Mouse (Mus musculus) T-helper 17 cell (primary cell): ENCODE results near the gene Rtkn.

Source experiments
- in situ Hi-C, 2 experiments: fragments of 300-600 bp; cut with MboI, MseI; formaldehyde crosslinking; loops; 1 replicate in 1 of 2; 2 replicates in 1 of 2; pipeline ENCODE4 v1.15.1; 2025; ENCODE audit warnings: high pct_unique_total_duplicates in 2 of 2

The Rtkn gene

DNA sequence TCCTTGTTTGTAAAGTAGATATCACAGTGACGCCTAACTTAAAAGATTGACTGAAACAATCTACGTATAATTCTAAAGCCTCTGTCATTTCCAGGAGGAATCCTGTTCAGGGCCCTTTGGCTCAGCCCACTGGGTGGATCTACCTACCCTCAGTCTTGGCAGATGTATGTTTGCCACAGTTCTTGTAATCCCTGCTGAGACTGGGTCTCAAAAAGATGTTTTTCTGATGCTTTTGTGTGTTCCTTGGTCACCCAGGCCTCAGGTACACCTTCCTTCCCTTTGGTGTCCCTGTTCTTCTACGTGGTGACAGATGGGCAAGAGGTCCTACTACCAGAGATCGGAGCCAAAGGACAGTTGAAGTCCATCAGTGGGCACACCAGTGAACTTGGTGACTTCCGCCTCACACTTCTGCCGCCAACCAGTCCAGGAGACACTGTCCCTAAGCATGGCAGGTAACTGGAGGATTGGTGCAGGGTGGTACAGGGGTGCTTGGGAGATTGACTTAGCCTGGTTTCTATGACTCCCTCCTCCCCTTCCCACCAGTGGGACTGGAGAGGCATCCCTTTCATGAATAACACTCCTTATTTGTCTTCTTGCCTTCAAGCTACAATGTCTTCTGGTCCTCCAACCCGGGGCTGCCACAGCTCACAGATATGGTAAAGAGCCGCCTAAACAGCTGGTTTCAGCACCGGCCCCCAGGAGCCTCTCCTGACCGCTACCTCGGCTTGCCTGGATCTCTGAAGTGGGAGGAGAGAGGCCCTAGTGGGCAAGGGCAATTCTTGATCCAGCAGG is 18.7 kb upstream of the Rtkn start:
- in situ Hi-C loops, result loop anchor here in 1 of 2 experiments (5.0 to 10.0 kb wide), 2 partner anchors 44 to 878 kb away; partner anchors contain the start of gene Tlx2

DNA sequence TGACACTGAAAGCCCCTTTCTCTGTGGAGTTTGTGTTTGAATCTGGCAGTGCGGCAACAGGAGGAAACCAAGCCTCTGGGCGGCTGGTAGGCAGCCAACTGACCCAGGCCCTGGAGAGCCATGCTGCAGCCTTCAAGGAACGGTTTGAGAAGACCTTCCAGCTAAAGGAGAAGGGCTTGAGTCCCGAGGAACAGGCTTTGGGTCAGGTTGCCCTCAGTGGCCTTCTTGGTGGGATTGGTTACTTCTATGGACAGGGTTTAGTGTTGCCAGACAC is 18.2 kb upstream of the Rtkn start:
- in situ Hi-C loops, result loop anchor here in 1 of 2 experiments (5.0 to 10.0 kb wide), 2 partner anchors 45 to 878 kb away; partner anchors contain the start of gene Tlx2

DNA sequence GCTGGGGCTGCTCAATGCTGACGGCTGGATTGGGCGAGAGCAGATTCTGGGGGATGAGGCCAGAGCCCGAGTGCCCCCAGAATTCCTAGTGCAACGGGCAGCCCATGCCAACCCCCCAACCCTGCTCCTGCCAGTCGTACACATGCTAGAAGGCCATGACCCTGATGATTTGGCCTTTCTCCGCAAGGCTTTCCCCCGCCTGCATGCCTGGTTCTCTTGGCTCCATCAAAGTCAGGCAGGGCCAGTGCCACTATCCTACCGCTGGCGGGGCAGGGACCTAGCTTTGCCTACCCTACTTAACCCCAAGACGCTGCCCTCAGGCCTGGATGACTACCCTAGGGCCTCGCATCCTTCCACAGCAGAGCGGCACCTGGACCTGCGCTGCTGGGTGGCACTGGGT is 17.6 kb upstream of the Rtkn start:
- in situ Hi-C loops, result loop anchor here in 1 of 2 experiments (5.0 to 10.0 kb wide), 2 partner anchors 45 to 877 kb away; partner anchors contain the start of gene Tlx2

DNA sequence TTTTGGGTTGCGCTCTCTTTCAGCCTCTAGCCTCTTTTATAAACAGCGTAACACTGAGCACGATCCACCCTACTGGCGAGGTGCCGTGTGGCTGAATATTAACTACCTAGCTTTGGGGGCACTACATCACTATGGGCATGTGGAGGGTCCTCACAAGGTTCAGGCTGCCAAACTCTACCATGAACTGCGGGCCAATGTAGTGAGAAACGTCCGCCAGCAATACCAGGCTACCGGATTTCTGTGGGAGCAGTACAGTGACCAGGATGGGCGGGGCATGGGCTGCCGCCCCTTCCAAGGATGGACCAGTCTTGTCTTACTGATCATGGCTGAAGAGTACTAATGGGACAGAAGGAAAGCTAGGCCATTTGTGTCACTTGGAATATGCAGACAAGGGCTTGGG is 16.9 kb upstream of the Rtkn start:
- in situ Hi-C loops, result loop anchor here in 1 of 2 experiments (5.0 to 10.0 kb wide), 2 partner anchors 46 to 876 kb away; partner anchors contain the start of gene Tlx2

DNA sequence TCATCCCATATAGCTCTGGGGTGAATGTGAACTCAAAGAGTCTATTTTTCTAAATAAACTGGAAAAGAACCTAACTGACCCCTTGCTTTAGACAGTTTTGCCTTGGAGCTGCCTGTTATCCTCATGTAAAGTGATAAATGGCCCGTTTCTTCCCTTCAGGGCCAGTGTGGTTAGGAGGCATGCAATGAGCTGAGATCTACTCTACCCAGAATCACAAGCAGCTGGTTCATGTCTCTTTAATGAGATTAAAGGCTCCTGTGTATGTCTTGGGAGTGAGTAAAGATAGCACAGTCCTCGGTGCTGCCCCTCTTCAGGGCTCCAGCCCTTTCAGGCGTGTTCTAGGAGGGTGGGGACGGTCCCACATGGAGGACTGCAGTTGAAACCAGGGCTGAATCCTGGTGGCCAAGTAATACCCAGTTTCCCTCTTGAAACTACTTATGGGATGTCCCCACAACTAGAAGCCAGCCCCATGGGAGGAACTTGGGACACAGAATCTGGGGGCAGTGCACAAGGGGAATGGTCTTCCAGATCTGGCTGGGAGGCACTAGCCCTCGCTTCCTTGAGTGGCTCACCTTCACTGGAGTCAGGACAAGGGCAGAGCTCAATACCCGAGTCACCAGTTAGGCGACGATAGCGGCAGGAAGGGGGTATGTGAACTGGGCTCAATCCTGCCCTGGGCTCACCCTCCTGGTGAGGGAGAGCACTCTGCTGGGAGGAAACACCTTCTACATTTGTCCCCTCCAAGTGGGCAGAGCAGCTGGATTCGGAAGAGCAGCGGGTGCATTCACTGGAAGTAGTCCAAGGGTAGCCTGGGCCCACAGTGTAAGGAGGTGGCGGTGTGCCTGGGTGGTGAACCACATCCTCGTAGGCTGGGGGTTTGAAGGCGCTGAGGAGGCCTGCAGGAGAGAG is 16.2 kb upstream of the Rtkn start:
- in situ Hi-C loops, result loop anchor here in 1 of 2 experiments (5.0 to 10.0 kb wide), 2 partner anchors 47 to 876 kb away; partner anchors contain the start of gene Tlx2

DNA sequence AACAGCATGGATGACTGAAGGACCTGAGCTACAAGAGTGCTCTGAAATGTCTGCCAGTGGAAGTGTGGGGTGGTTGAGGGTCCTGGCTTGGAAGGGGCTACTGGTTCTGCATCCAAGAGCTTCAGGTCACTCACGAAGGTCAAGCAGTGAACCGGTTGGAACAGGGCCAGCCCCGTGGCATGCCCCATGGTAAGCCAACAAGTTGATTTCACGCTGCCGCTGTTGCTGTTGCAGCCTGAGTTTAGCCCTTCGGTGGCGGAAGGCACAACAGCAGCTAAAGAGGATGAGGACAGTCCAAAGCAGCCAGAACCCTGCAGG is 15.6 kb upstream of the Rtkn start:
- in situ Hi-C loops, result loop anchor here in 1 of 2 experiments (5.0 to 10.0 kb wide), 2 partner anchors 47 to 875 kb away; partner anchors contain the start of gene Tlx2

DNA sequence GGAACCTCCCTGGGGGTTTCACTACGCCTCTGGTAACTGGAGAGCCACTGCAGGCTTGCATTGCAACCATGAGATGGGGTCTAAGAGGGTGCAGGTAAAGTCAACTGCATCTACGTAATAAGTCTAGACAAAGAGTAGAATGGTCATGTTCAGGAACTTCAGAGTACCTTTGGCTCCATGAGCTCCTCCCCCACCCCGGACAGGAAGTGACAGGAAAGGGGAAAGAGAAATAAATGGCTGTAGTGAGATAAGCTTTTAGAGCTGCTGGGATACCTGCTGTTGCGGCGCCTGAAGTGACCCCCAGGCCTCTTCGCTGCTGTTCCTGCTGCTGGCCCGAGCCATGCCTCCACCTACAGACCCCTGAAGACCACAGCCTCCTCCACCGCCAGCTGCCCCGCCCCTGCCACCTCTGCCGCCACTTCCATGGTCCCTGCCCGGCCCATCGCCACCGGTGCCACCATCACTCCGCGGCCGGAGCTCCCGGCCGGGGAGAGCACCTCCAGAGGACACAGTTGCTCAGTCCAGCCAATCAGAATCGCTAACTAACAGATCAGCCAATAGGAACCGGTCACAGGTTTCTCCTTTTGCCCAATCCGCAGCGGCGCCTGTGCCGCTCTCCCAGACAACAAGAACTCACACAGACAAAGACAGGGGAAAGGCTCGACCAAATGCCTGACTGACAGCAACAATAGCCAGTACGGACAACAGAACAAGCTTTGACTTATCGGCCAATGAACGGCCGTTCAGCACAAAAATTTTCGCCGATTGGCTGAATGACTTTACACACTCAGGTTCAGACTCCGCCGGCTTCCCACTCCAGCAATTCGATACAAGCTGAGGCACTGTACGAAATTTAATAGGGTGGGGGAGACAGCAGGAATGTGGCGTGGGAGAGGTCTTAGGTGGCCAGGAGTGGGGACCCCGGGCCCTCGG is 14.1 kb upstream of the Rtkn start, which contains the start of gene Wbp1:
TSS of gene Wbp1 (minus strand) at position 630 of the 933 bp plus-strand sequence.
- in situ Hi-C loops, result no loop called here

DNA sequence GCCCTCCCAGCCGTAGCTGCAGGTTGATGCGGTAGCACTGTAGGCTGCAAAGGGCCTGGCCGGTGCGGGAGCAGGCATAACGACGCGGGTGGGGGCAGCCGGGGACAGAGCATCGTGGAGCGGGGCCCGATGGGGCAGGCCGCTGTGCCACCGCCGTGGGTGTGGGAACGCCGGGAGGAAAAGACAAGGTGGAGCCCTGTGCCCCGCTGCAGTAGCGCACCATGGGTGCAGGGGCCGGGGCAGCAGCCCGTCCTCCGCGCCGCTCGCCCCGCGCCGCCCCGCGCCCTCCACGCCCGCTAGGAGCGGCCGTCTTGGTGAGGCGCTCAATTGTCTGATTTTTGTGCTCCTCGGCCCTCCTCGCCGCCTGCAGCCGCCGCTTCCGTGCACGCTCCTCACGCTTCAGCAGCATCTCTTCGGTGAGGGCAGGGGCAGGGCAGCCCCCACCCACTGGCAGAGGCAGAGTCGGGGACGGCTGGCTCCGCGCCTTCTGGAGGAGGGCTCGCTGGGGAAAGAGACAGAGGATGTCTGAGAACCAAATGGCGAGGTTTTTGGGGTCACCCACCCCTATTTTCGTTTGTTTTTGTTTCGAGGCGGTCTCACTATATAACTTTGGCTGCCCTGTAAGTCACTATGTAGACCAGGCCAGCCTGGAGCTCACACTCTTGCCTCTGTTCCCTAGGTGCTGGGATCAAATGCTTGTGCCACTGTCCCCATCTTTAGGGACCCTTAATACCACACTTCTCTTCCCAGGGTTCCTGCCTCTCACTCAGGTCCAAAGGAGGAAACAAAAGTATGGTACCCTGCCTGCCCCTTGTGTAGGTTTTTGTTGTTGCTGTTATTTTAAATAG is 13.2 kb upstream of the Rtkn start:
- in situ Hi-C loops, result no loop called here

DNA sequence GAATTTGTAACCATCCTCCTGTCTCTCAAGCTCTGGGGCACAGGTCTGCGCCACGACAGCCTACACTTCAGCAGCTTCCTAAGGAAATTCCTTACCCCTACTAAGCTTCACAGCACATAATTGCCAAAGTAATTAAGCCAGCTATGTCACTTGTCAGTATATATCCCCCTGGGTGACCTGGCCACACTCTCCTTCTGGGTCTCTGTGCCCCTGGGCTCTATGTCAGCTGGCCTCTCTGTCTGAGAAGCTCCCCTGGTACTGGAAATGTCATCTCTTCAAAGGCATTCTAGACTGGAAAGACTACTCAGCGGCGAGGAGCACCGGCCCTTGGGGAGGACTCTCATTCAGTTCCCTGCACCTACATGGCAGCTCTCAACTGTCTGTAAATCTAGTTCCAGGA is 12.3 kb upstream of the Rtkn start:
- in situ Hi-C loops, result no loop called here

DNA sequence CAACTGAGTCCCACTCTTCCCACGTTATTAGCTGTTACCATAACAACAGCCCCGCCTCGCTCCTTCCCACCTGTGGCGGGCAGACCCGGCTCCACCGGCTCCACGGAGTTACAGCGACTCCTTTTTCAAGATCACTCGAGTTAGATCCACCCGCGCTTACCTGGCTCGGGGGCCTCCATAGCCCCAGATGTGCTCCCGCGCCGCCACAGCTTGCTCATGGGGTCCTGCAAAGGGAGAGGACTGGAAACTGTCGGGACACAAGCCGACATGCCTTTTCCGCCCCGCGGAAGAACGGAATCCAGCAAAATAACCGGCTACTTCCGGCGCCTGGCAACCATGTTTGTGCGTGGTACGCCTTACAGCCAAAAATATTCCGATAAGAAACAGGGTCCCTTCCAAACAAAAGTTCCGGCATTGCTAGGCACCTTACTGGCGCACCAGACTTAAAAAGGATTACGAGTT is 10.4 kb upstream of the Rtkn start:
- in situ Hi-C loops, result no loop called here

DNA sequence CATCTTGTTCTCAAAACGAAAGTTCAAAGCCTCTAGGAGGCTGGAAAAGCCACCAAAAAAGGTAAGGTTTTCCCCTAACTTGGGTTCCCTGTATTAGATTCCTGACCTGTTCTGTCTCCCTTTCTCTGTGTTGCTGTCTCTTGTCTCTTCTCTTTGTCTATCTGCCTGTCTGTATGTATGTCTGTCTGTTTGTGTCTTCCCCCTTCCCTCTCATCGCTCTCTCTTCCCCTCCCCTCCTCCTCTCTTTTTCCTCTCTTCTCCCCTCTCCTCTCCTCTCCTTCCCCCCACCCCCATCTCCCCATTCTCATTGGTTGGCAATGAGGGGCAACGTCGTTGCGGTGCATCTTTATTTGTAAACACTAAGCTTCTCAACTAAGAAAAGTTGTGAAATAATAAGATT is 9.9 kb upstream of the Rtkn start, which contains the start of gene Ino80b:
TSS of gene Ino80b (minus strand) at position 101 of the 400 bp plus-strand sequence.
- in situ Hi-C loops, result no loop called here

DNA sequence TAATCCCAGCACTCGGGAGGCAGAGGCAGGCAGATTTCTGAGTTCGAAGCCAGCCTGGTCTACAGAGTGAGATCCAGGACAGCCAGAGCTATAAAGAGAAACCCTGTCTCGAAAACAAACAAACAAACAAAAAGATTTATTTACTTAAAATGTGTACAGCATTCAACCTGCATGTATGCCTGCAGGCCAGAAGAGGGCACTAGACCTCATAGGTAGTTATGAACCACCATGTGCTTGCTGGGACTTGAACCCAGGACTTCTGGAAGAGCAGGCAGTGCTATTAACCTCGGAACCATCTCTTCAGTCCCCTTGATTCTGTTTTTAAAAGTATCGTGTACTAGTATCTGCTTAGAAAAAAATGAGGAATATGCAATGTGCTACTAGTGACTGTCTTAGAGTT is 7.8 kb upstream of the Rtkn start:
- in situ Hi-C loops, result no loop called here

DNA sequence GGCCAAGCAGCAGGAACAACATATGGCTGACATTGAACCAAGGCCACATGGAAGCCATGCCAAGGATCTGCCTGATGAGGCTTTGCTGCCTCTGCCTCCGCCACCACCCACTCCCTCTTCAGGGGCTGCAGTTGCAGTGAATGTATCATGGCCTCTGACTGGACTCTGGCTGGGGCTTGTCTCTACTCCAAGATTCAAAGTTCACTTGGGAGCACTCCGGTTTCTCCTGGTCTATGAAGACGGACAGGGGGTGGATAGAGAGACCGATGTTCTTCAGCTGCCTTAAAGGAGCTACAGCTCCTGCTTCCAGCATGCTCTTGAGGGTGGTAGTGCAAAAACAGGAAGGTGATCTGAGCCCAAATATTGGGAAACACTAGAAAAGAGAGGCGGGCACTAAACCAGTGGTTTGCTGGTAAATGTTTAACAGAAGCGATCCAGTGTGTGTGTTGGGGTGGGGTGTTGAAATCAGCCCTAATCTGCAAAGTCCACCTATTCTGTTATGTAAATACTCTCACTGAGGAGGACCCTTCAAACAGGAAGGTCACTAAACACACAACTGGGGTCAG is 3.7 kb upstream of the Rtkn start:
- in situ Hi-C loops, result no loop called here

DNA sequence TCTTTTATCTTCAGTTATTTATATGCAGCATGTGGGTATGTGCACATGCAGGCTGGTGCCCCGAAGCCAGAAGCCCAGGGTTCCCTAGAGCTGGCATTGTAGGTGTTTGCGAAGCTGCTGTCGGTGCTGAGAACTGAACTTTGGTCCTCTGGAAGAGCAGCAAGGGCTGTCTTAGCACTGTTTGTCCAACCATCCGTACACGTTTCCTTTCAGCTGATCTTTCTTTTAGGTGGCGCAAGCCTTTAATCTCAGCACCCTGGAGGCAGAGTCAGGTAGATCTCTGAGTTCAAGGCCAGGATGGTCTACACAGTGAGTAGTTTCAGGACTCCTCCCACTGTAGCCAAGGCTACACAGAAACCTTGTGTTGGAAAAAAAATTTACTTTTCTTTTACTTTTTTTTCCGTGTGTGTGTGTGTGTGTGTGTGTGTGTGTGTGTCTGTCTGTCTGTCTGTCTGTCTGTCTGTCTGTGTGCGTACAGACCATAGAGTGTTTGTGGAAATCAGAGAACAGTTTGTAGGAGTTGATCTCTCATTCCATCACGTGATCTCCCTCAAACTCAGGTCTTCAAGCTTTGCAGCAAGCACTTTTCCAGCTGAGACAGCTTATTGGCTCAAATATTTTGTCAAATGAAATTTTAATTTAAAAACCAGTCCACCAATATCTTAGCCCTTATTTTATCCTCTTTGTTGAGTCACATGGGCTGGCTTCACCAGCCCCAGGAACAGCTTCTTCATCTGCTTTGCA is 2.9 kb upstream of the Rtkn start:
- in situ Hi-C loops, result no loop called here

DNA sequence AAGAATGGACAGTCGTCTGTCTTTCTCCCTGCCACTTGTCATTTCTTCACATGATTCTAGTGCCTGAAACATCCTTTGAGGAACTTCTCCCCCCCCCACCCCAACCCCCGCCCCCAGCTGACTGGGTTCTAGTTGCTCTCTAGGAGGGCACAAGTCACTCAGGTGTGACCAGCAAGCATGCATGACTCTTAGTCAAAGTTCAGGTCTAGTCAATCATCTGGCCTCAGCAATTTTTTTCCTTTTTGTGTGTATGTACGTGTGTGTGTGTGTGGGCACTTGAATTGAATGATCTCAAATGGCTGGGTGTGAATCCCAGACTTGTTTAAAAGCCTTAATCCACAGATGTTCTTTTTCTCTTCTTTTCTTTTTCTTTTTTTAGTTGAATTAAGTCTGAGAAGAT is 1.0 kb upstream of the Rtkn start:
- in situ Hi-C loops, result no loop called here

DNA sequence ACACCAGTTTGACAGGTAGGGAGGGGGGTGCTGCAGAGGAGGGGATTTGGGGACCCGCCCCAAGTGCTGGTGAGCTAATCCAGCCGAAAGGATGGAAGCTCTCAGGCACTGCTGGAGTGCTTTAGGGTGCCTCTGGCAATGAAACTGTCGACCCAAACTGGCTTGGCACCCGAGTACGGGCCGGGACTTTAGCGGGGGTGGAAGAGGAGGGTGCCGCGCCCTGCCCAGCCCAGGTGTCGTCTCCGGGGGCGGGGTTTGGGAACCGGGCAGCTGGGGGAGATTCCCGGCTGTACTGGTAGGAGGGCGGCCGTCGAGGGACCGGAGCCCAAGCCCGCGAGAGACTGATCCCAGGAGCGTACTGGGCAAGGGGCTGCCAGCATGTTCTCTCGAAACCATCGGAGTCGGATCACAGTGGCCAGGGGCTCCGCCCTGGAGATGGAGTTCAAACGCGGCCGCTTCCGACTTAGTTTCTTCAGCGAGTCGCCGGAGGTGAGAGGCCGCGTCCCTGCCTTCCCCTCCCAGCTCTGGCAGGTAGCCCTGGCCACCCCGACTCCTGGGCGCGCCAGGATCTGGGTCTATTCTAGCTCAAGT is 403 bp downstream of the Rtkn start:
- in situ Hi-C loops, result no loop called here

DNA sequence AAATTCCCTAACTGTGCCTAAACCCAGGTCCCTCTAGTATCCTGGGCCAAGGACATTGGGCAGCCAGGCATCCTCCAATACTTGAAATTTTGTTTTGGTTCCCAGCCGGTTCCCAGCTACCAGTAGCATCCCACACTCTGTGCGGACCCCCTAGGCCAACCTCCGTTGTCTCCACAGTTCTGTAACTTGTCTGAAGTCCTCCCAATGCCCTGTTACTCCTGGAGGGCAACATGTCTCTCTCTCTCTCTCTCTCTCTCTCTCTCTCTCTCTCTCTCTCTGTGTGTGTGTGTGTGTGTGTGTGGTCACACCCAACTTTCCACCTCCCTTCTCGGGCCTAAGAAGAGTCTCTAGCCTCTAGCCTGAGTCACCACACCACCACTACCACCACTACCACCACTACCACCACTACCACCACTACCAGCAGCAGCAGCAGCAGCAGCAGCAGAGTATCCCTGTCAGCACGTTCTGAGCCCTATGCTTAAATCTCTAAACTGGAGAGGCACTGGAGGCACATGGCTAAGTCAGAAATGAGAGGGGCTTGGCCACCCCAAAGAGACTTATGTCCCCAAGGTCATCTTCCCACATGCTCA is 1.1 kb downstream of the Rtkn start:
- in situ Hi-C loops, result no loop called here

DNA sequence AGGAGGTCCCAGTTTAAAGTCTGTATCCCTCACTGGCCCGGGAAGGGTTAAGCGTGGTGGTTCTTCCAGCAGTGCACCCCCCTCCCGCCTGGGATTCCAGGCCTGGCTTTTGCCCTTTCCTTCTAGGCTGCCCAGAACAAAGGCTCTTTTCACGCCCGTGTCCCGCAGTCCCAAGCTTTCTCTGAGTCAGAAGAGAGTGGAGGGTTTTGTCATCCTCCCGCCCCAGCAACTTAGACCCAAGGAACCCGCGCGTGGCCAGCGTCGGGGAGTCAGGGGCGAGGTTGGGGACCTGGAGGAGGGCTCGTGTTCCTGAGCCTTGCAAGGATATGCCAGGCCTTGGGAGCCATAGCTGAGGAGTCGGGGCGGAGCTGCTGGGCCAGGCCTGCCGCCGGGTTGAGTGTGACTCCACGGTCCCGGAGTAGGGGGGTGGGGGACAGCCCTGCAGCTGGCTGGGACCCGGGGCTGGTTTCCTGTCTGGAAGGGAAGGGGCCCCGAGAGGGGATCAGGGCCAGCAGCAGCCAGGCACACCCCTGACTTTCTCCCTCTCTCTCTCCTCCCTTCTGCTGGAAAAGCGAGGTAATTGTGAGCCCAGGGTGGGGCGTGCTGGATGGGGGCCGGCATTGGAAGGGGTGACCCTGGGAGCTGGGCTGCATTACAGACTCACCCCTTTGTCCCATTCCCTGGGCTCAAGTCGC is 1.8 kb downstream of the Rtkn start:
- in situ Hi-C loops, result no loop called here
